27 mouse cellular contexts compared by ENCODE assay signal in genomic region chr19:20385645-20386044, GRCm38 (mm10). TPM values are rescaled to one million over a fixed set of nuclear protein-coding genes. Genes with fewer than 3 reads are reported as not detected.
DNase-seq lines count a peak whose midpoint lies in the region; ATAC-seq lines count a peak whose summit lies in the region.
"Had no signal": no experiment of that assay in that cellular context is flagged by ENCODE, and none has a peak within 500 bp of the region (broad histone marks: within the 10 kb centered on the region; RNA-seq: fewer than 3 reads in every experiment).

No protein-coding gene starts in this region.

- no peak overlapping the region for H3K4me3 ChIP-seq in forebrain, embryonic 16.5 days (replicated peaks; ENCODE audit: low read length)
- H3K4me3 ChIP-seq in forebrain, embryonic 10.5 days = no peak overlapping the region
- H3K4me3 ChIP-seq in embryonic facial prominence, embryonic 14.5 days (ENCODE audit: low read depth, low read length) = no peak overlapping the region
- H3K4me3 ChIP-seq: hindbrain, embryonic 10.5 days; intestine, embryonic 15.5 days; liver, embryonic 15.5 days; neural tube, embryonic 15.5 days; stomach, embryonic 15.5 days had no signal

- DNase-seq in forebrain, embryonic 10.5 days (ENCODE audit: extremely low spot score, low spot score) = no peak
- peak; percentile 47 for DNase-seq in retina, postnatal 1 day
- DNase-seq in retina, embryonic 14.5 days (ENCODE audit: low spot score) = no peak
- peak; percentile 85 for DNase-seq in embryonic facial prominence, embryonic 14.5 days (ENCODE audit: low spot score)
- DNase-seq in urinary bladder, postnatal 36 days (ENCODE audit: low spot score in 2 of 2) = no peak
- DNase-seq in spleen, postnatal 10 days (ENCODE audit: low spot score in 2 of 2) = no peak
- DNase-seq: B cell, adult 2 months; cerebellum, adult 11-12 months; cerebellum, adult 9-11 months; embryo, embryonic 11 days; gastrocnemius, postnatal 10 days; heart, postnatal 14 days; kidney, adult 8-10 months; liver; lung, embryonic 14.5 days; lung, postnatal 14 days; midbrain, embryonic 14.5 days; right cerebral cortex, adult 18-20 months; right cerebral cortex, postnatal 4 days had no signal

- H3K9ac ChIP-seq in forebrain, embryonic 16.5 days (replicated peaks; ENCODE audit: low read depth, low read length) = no peak overlapping the region
- no peak overlapping the region for H3K9ac ChIP-seq in embryonic facial prominence, embryonic 14.5 days (ENCODE audit: low read depth, low read length)
- H3K9ac ChIP-seq: intestine, embryonic 15.5 days; liver, embryonic 15.5 days; lung, embryonic 14.5 days; neural tube, embryonic 15.5 days; stomach, embryonic 15.5 days had no signal

- peak; percentile 54; the same call in 1 of the 2 replicates for ATAC-seq in forebrain, embryonic 16.5 days
- no peak for ATAC-seq in embryonic facial prominence, embryonic 14.5 days (ENCODE audit: low read depth)
- ATAC-seq: hindbrain, embryonic 16.5 days; intestine, embryonic 15.5 days had no signal

- H3K4me1 ChIP-seq in forebrain, embryonic 16.5 days (replicated peaks; ENCODE audit: control insufficient read depth, insufficient read depth, low read length) = peaks cover 8% of the 10 kb centered on the region; the same call in 1 of the 2 replicates
- H3K4me1 ChIP-seq in forebrain, embryonic 10.5 days = no peaks in the 10 kb centered on the region
- H3K4me1 ChIP-seq in embryonic facial prominence, embryonic 14.5 days (ENCODE audit: control insufficient read depth, insufficient read depth, low read length) = peaks cover 9% of the 10 kb centered on the region; the same call in 1 of the 2 replicates
- H3K4me1 ChIP-seq: hindbrain, embryonic 10.5 days; intestine, embryonic 15.5 days; liver, embryonic 15.5 days; neural tube, embryonic 15.5 days; stomach, embryonic 15.5 days had no signal

- no peaks in the 10 kb centered on the region for H3K9me3 ChIP-seq in forebrain, embryonic 16.5 days (ENCODE audit: control insufficient read depth, low read length)
- H3K9me3 ChIP-seq in forebrain, embryonic 10.5 days = no peaks in the 10 kb centered on the region
- no peaks in the 10 kb centered on the region for H3K9me3 ChIP-seq in embryonic facial prominence, embryonic 14.5 days (ENCODE audit: control insufficient read depth, low read length)
- H3K9me3 ChIP-seq: hindbrain, embryonic 10.5 days; intestine, embryonic 15.5 days; liver, embryonic 15.5 days; neural tube, embryonic 15.5 days; stomach, embryonic 15.5 days had no signal

- no peak overlapping the region for H3K27ac ChIP-seq in forebrain, embryonic 16.5 days (ENCODE audit: low read length)
- H3K27ac ChIP-seq in forebrain, embryonic 10.5 days = no peak overlapping the region
- peak overlapping the region; percentile 36 for H3K27ac ChIP-seq in embryonic facial prominence, embryonic 14.5 days (replicated peaks; ENCODE audit: low read depth, low read length)
- H3K27ac ChIP-seq: hindbrain, embryonic 10.5 days; intestine, embryonic 15.5 days; kidney, postnatal 0 days; liver, embryonic 15.5 days; neural tube, embryonic 15.5 days; stomach, embryonic 15.5 days had no signal

- no peaks in the 10 kb centered on the region for H3K27me3 ChIP-seq in forebrain, embryonic 16.5 days (replicated peaks; ENCODE audit: control insufficient read depth, insufficient read depth, low read length)
- H3K27me3 ChIP-seq in forebrain, embryonic 10.5 days (ENCODE audit: poor library complexity, severe bottlenecking) = no peaks in the 10 kb centered on the region
- no peaks in the 10 kb centered on the region for H3K27me3 ChIP-seq in embryonic facial prominence, embryonic 14.5 days (replicated peaks; ENCODE audit: control insufficient read depth, insufficient read depth, low read length)
- H3K27me3 ChIP-seq: intestine, embryonic 15.5 days; liver, embryonic 15.5 days; neural tube, embryonic 15.5 days; stomach, embryonic 15.5 days had no signal

- WGBS in forebrain, embryonic 16.5 days = 42% methylated on average over 6 of the region's 6 CpGs
- WGBS in forebrain, embryonic 10.5 days = 89% methylated on average over 6 of the region's 6 CpGs
- WGBS in embryonic facial prominence, embryonic 14.5 days = 37% methylated on average over 6 of the region's 6 CpGs

- no peaks in the 10 kb centered on the region for H3K36me3 ChIP-seq in forebrain, embryonic 16.5 days (ENCODE audit: control insufficient read depth, insufficient read depth)
- no peaks in the 10 kb centered on the region for H3K36me3 ChIP-seq in forebrain, embryonic 10.5 days (replicated peaks)
- peaks cover 19% of the 10 kb centered on the region; the same call in 1 of the 2 replicates for H3K36me3 ChIP-seq in embryonic facial prominence, embryonic 14.5 days (ENCODE audit: control insufficient read depth, insufficient read depth, low read length)
- H3K36me3 ChIP-seq: hindbrain, embryonic 10.5 days; intestine, embryonic 15.5 days; liver, embryonic 15.5 days; neural tube, embryonic 15.5 days; stomach, embryonic 15.5 days had no signal

- peak overlapping the region; percentile 29 for H3K4me2 ChIP-seq in forebrain, embryonic 16.5 days (ENCODE audit: low read length)
- peak overlapping the region; percentile 10; the same call in 1 of the 2 replicates for H3K4me2 ChIP-seq in embryonic facial prominence, embryonic 14.5 days (ENCODE audit: low read depth, low read length)
- H3K4me2 ChIP-seq: intestine, embryonic 15.5 days; liver, embryonic 15.5 days; lung, embryonic 14.5 days; neural tube, embryonic 15.5 days; stomach, embryonic 15.5 days had no signal

RNA-seq across cellular contexts. Expression of gene Anxa1, which starts 5.1 kb away (rescaled TPM):
- 5.8 and 9.2 TPM in 2 replicates for polyA plus RNA-seq in forebrain, embryonic 16.5 days (2015; fragmentation: Nextera tagmentation; extraction: Ambion mirVana)
- polyA plus RNA-seq in forebrain, embryonic 10.5 days (2016; fragmentation: Nextera tagmentation; extraction: Ambion mirVana) = 0.88 and 1.3 TPM in 2 replicates
- 248 and 345 TPM in 2 replicates for polyA plus RNA-seq in embryonic facial prominence, embryonic 14.5 days (2014; fragmentation: Nextera tagmentation; extraction: Ambion mirVana)

Comparison
In these comparisons a context has a peak if more than half of its experiments do, and no peak if none do; other contexts are left out.
1. DNase-seq: peak in retina, postnatal 1 day (single experiment) and embryonic facial prominence, embryonic 14.5 days (single experiment); none in forebrain, embryonic 10.5 days (single experiment), retina, embryonic 14.5 days (single experiment), urinary bladder, postnatal 36 days (0 of 2) and spleen, postnatal 10 days (0 of 2).
2. RNA of gene Anxa1, which starts 5.1 kb away (polyA plus RNA-seq): 248 to 345 TPM in embryonic facial prominence, embryonic 14.5 days; 5.8 to 9.2 TPM in forebrain, embryonic 16.5 days and 0.88 to 1.3 TPM in forebrain, embryonic 10.5 days; every median in the first group is over 10 times any median in the second.